Mouse (Mus musculus): Measurements from ENCODE around the gene Frs2. TPM values are rescaled to one million over a fixed set of nuclear protein-coding genes. Genes with fewer than 3 reads are reported as not detected.
A peak's percentile ranks its signal among the peaks of the same experiment; 100 is the strongest.
"Not testable (repeated sequence)": the region's sequence is repeated elsewhere in the genome, so short reads cannot be mapped to it uniquely, and the experiment has no call there.

The Frs2 gene
- total RNA-seq, 2 experiments from 2014 or later: 38.3 to 43.6 TPM

- peak; percentile 50 to 69 for DNase-seq (ENCODE audit: low spot score in 2 of 2)
These were observed 102.9 kb downstream of the Frs2 start, which contains the start of gene Lrrc10 for GRCm38 (mm10) chr10:117045175-117046056. TSS of gene Lrrc10 (plus strand) at chr10:117045341.

- not testable (repeated sequence) for DNase-seq (ENCODE audit: low spot score in 2 of 2)
These were observed 104.7 kb downstream of the Frs2 start for GRCm38 (mm10) chr10:117043497-117044166.

GRCm38 (mm10) chr10:117042295-117042694 lies 106.0 kb downstream of the Frs2 start:
- no peak for DNase-seq (ENCODE audit: low spot score in 2 of 2)

- peak in 1 of 2 experiments; percentile 57 for DNase-seq (ENCODE audit: low spot score in 2 of 2)
These were observed 108.0 kb downstream of the Frs2 start for GRCm38 (mm10) chr10:117040355-117040754.

- DNase-seq (ENCODE audit: low spot score in 2 of 2): peak; percentile 76 to 90
These were observed 114.5 kb downstream of the Frs2 start for GRCm38 (mm10) chr10:117033785-117034184.

GRCm38 (mm10) chr10:117031160-117031559 lies 117.2 kb downstream of the Frs2 start:
- no peak for DNase-seq (ENCODE audit: low spot score in 2 of 2)

GRCm38 (mm10) chr10:117026176-117026575 lies 122.2 kb downstream of the Frs2 start:
- no peak for DNase-seq (ENCODE audit: low spot score in 2 of 2)

GRCm38 (mm10) chr10:117025776-117026175 lies 122.6 kb downstream of the Frs2 start:
- DNase-seq (ENCODE audit: low spot score in 2 of 2): not testable (repeated sequence)

- no peak for DNase-seq (ENCODE audit: low spot score in 2 of 2)
These were observed 124.6 kb downstream of the Frs2 start for GRCm38 (mm10) chr10:117023693-117024092.

GRCm38 (mm10) chr10:117021020-117021754 lies 127.1 kb downstream of the Frs2 start:
- no peak for DNase-seq (ENCODE audit: low spot score in 2 of 2)

Other genes starting within 250 kb of the Frs2 start
- gene Rab3ip, start 197.8 kb downstream of the Frs2 start, total RNA-seq (2021): 10 to 100 TPM; 64.3 to 70.9 TPM
- gene Gm10271, start 175.9 kb downstream of the Frs2 start, total RNA-seq (2021): not detected
- 1 to 10 TPM; 1.6 to 2.0 TPM for gene Best3, start 162.2 kb downstream of the Frs2 start, total RNA-seq (2021)
- gene Lrrc10, start 103.2 kb downstream of the Frs2 start, total RNA-seq (2021): not detected
- gene Cct2, start 84.7 kb downstream of the Frs2 start, total RNA-seq (2021): 100 to 1,000 TPM; 174 to 178 TPM
- 10 to 100 TPM; 41.7 to 44.2 TPM for gene Yeats4, start 76.0 kb upstream of the Frs2 start, total RNA-seq (2021)
- gene 9530003J23Rik, start 90.2 kb upstream of the Frs2 start, total RNA-seq (2021): not detected
- gene Lyz2, start 133.8 kb upstream of the Frs2 start, total RNA-seq (2021): 10 to 100 TPM; 14.0 to 18.7 TPM
- gene Lyz1, start 144.3 kb upstream of the Frs2 start, total RNA-seq (2021): 1 to 10 TPM; 1.6 to 2.6 TPM
- 100 to 1,000 TPM; 114 to 124 TPM for gene Cpsf6, start 231.5 kb upstream of the Frs2 start, total RNA-seq (2021)

All from layer of hippocampus, adult 18-20 months (tissue).